Mouse (Mus musculus) liver, adult 2 months (tissue): Measurements from ENCODE around the gene Hnf1a. TPM values are rescaled to one million over a fixed set of nuclear protein-coding genes. Genes with fewer than 3 reads are reported as not detected.
A peak's percentile ranks its signal among the peaks of the same experiment; 100 is the strongest.

Experiments
- DNase-seq: peaks from one replicate; pipeline ENCODE4 v3.0.0-alpha.2; 2011; ENCODE audit warnings: low read depth, low spot score; ENCODE audit errors: extremely low read depth
- H3K27ac ChIP-seq: fragments of 200-500 bp; replicated peaks from 2 replicates; pipeline ENCODE4 v1.5.1; 2012; ENCODE audit warnings: low read depth, mild to moderate bottlenecking, control low read depth, inconsistent platforms, low read length; ENCODE audit not compliant: insufficient read depth
- H3K27me3 ChIP-seq: fragments of 200-500 bp; 2 replicates; pipeline ENCODE4 v1.6.1; 2012; ENCODE audit warnings: mild to moderate bottlenecking, moderate library complexity, low read length, inconsistent platforms; ENCODE audit not compliant: control insufficient read depth, insufficient read depth
- H3K36me3 ChIP-seq: fragments of 200-500 bp; 2 replicates; pipeline ENCODE4 v1.6.1; 2012; ENCODE audit warnings: low read length, inconsistent platforms; ENCODE audit not compliant: control insufficient read depth, insufficient read depth
- H3K4me1 ChIP-seq: fragments of 200-500 bp; 2 replicates; pipeline ENCODE4 v1.6.1; 2011; ENCODE audit warnings: low read length; ENCODE audit not compliant: control insufficient read depth, insufficient read depth
- H3K4me3 ChIP-seq: fragments of 200-500 bp; 2 replicates; pipeline ENCODE4 v1.5.1; 2011; ENCODE audit warnings: low read depth, mild to moderate bottlenecking, control low read depth, low read length, moderate library complexity; ENCODE audit not compliant: insufficient read depth
- H3K79me2 ChIP-seq: fragments of 200-500 bp; 2 replicates; pipeline ENCODE4 v1.6.1; 2012; ENCODE audit warnings: inconsistent platforms, mild to moderate bottlenecking, low read length, moderate library complexity; ENCODE audit not compliant: control insufficient read depth, insufficient read depth
- H3K9ac ChIP-seq: fragments of 200-500 bp; 2 replicates; pipeline ENCODE4 v1.6.1; 2012; ENCODE audit warnings: low read depth, mild to moderate bottlenecking, control low read depth, inconsistent platforms, low read length
- CTCF ChIP-seq: fragments of 200-500 bp; IDR thresholded peaks from 2 replicates; pipeline ENCODE4 v1.5.1; 2011; ENCODE audit warnings: low read depth, low read length, control low read depth
- POLR2A ChIP-seq: fragments of 200-500 bp; IDR thresholded peaks from 2 replicates; pipeline ENCODE4 v1.6.1; 2011; ENCODE audit warnings: low read length, control low read depth; ENCODE audit not compliant: insufficient read depth; ENCODE audit errors: extremely low read depth
- whole genome bisulfite sequencing: fragments of 180-500 bp; shearing (Covaris S2); methylation state at CpG from one replicate; pipeline ENCODE4 v1.1.7; 2018; 5-methylcytosine and 5-hydroxymethylcytosine counted together
- polyA plus RNA-seq: library from polyadenylated mRNA; depleted of rRNA; stranded (reverse); fragments of >200 nt; gene quantifications from 2 replicates; pipeline ENCODE4 v1.2.3, GENCODE M21; 2012
- total RNA-seq: library from RNA; depleted of rRNA; stranded (reverse); fragments of >200 nt; gene quantifications from 2 replicates; pipeline ENCODE4 v1.2.3, GENCODE M21; 2014

The Hnf1a gene
- total and polyA plus RNA-seq, 2 experiments, result 6.1 to 13.5 TPM

- H3K4me1 ChIP-seq, result peaks cover 23% of the 10 kb centered on the region
These were observed 40.8 kb upstream of the Hnf1a start for GRCm38 (mm10) chr5:115011519-115012261.

GRCm38 (mm10) chr5:115011217-115011518, 40.3 kb upstream of the Hnf1a start:
- Histone ChIP-seq H3K79me2 (peaks cover 30% of the 10 kb centered on the region; the same call in 1 of the 2 replicates), H3K9ac (peak overlapping the region; percentile 88), H3K4me1 (peaks cover 23% of the 10 kb centered on the region), H3K27me3 (no peaks in the 10 kb centered on the region), H3K36me3 (no peaks in the 10 kb centered on the region), H3K4me3 (peak overlapping the region; percentile 80), H3K27ac (peak overlapping the region; percentile 80)
- no peak for DNase-seq
- WGBS, result 2% methylated on average over 37 of the region's 57 CpGs
- no peak for TF ChIP-seq CTCF
- TF ChIP-seq POLR2A, result no peak

More at GRCm38 (mm10) chr5:115011519-115012261, 40.8 kb upstream of the Hnf1a start:
- Histone ChIP-seq H3K9ac (peak overlapping the region; percentile 88), H3K79me2 (peaks cover 32% of the 10 kb centered on the region; the same call in 1 of the 2 replicates), H3K27ac (peak overlapping the region; percentile 80), H3K27me3 (no peaks in the 10 kb centered on the region), H3K36me3 (no peaks in the 10 kb centered on the region), H3K4me3 (peak overlapping the region; percentile 80)
- peak; percentile 32 for DNase-seq
- TF ChIP-seq CTCF, result peak; percentile 12; the same call in 1 of the 2 replicates
- TF ChIP-seq POLR2A, result no peak
- under 1% methylated on average over 60 of the region's 63 CpGs for WGBS

GRCm38 (mm10) chr5:115010577-115011216, 39.8 kb upstream of the Hnf1a start, which contains the start of gene Sppl3:
Gene Sppl3, plus strand, starts transcription at chr5:115011137.
- Histone ChIP-seq H3K4me3 (peak within 1 kb of the TSS; percentile 94), H3K36me3 (no peaks in the 10 kb centered on the region), H3K9ac (peak within 1 kb of the TSS; percentile 97), H3K27ac (peak within 1 kb of the TSS; percentile 84), H3K79me2 (peaks cover 26% of the 10 kb centered on the region; the same call in 1 of the 2 replicates), H3K4me1 (peaks cover 22% of the 10 kb centered on the region), H3K27me3 (no peaks in the 10 kb centered on the region)
- under 1% methylated on average over 65 of the region's 65 CpGs for WGBS
- DNase-seq, result peak; percentile 35
- TF ChIP-seq CTCF (0 out of 2 replicates have a peak, but pooled peaks have one; percentile 7), POLR2A (peak; percentile 77; the same call in 1 of the 2 replicates)

- no peak for TF ChIP-seq POLR2A
- no peak for TF ChIP-seq CTCF
- H3K79me2 ChIP-seq, result peaks cover 24% of the 10 kb centered on the region; the same call in 1 of the 2 replicates
- H3K9ac ChIP-seq, result no peak overlapping the region
- H3K27me3 ChIP-seq, result no peaks in the 10 kb centered on the region
- peaks cover 16% of the 10 kb centered on the region for H3K4me1 ChIP-seq
- no peaks in the 10 kb centered on the region for H3K36me3 ChIP-seq
- DNase-seq, result no peak
- no peak overlapping the region for H3K4me3 ChIP-seq
- H3K27ac ChIP-seq, result no peak overlapping the region
- 42% methylated on average over 3 of the region's 3 CpGs for WGBS
These were observed 39.1 kb upstream of the Hnf1a start for GRCm38 (mm10) chr5:115009961-115010360.

GRCm38 (mm10) chr5:115009143-115009542, 38.2 kb upstream of the Hnf1a start:
- DNase-seq, result no peak
- TF ChIP-seq CTCF (no peak), POLR2A (no peak)
- Histone ChIP-seq H3K27me3 (no peaks in the 10 kb centered on the region), H3K27ac (no peak overlapping the region), H3K9ac (no peak overlapping the region), H3K4me3 (no peak overlapping the region), H3K36me3 (no peaks in the 10 kb centered on the region), H3K79me2 (peaks cover 24% of the 10 kb centered on the region; the same call in 1 of the 2 replicates), H3K4me1 (peaks cover 11% of the 10 kb centered on the region)
- 79% methylated on average over 6 of the region's 6 CpGs for WGBS
